Mouse (Mus musculus) heart, postnatal 0 days (tissue): ENCODE data around the gene Foxk2. TPM values are rescaled to one million over a fixed set of nuclear protein-coding genes. Genes with fewer than 3 reads are reported as not detected.
"Not testable (repeated sequence)": the region's sequence is repeated elsewhere in the genome, so short reads cannot be mapped to it uniquely, and the experiment has no call there.

Experiments used
- ATAC-seq: fragments of 200-750 bp; cut with Nextera tagmentation; 2 replicates; pipeline ENCODE4 v1.8.0; 2017; ENCODE audit warnings: low read depth, moderate number of reproducible peaks, moderate library complexity; ENCODE audit not compliant: insufficient read depth
- DNase-seq: peaks from one replicate; pipeline ENCODE4 v3.0.0-alpha.2; 2016; ENCODE audit warnings: low spot score
- H3K27ac ChIP-seq: fragments of 300-500 bp; sonication (generic); 2 replicates; pipeline ENCODE4 v1.5.1; 2014; ENCODE audit warnings: low read depth, mild to moderate bottlenecking
- H3K27me3 ChIP-seq: fragments of 300-500 bp; sonication (generic); 2 replicates; pipeline ENCODE4 v1.6.1; 2014; ENCODE audit warnings: low read length, mixed read lengths; ENCODE audit not compliant: control insufficient read depth, insufficient read depth
- H3K36me3 ChIP-seq: fragments of 300-500 bp; sonication (generic); replicated peaks from 2 replicates; pipeline ENCODE4 v1.6.1; 2014; ENCODE audit warnings: low read length, mixed read lengths; ENCODE audit not compliant: control insufficient read depth, insufficient read depth
- H3K4me1 ChIP-seq: fragments of 300-500 bp; sonication (generic); 2 replicates; pipeline ENCODE4 v1.6.1; 2014; ENCODE audit warnings: antibody characterized with exemption; ENCODE audit not compliant: control insufficient read depth, insufficient read depth
- H3K4me2 ChIP-seq: fragments of 300-500 bp; sonication (generic); 2 replicates; pipeline ENCODE4 v1.6.1; 2014; ENCODE audit warnings: low read depth, mild to moderate bottlenecking, low read length, moderate library complexity
- H3K4me3 ChIP-seq: fragments of 300-500 bp; sonication (generic); 2 replicates; pipeline ENCODE4 v1.5.1; 2014; ENCODE audit warnings: low read depth, low read length
- H3K9ac ChIP-seq: fragments of 300-500 bp; sonication (generic); replicated peaks from 2 replicates; pipeline ENCODE4 v1.6.1; 2014; ENCODE audit warnings: low read depth, low read length, mixed read lengths
- H3K9me3 ChIP-seq: fragments of 300-500 bp; sonication (generic); replicated peaks from 2 replicates; pipeline ENCODE4 v1.6.1; 2016; ENCODE audit warnings: low read length; ENCODE audit not compliant: control insufficient read depth
- CTCF ChIP-seq: IDR thresholded peaks from 2 replicates; pipeline ENCODE4 v1.5.1; 2016; ENCODE audit warnings: antibody characterized with exemption, control low read depth, low read depth
- EP300 ChIP-seq: IDR thresholded peaks from 2 replicates; pipeline ENCODE4 v1.6.1; 2016; ENCODE audit warnings: antibody characterized with exemption, low read depth
- WGBS: fragments of 180-500 bp; shearing (Covaris S2); extraction: QIAGEN DNeasy Blood & Tissue Kit; methylation state at CpG from one replicate; pipeline ENCODE4 v1.1.7; 2014; 5-methylcytosine and 5-hydroxymethylcytosine counted together
- polyA plus RNA-seq: library from polyadenylated mRNA; unstranded; fragments of >200 nt; fragmentation: Nextera tagmentation; extraction: Ambion mirVana; gene quantifications from 2 replicates; pipeline ENCODE4 v1.2.1, GENCODE M21; 2015
- total RNA-seq: library from RNA; depleted of rRNA; stranded (reverse); fragments of >200 nt; gene quantifications from 2 replicates; pipeline ENCODE4 v1.2.3, GENCODE M21; 2014; ENCODE audit warnings: low replicate concordance

Foxk2 gene
- total and polyA plus RNA-seq, 2 experiments from 2014 or later = 3.8 to 25.8 TPM

DNA sequence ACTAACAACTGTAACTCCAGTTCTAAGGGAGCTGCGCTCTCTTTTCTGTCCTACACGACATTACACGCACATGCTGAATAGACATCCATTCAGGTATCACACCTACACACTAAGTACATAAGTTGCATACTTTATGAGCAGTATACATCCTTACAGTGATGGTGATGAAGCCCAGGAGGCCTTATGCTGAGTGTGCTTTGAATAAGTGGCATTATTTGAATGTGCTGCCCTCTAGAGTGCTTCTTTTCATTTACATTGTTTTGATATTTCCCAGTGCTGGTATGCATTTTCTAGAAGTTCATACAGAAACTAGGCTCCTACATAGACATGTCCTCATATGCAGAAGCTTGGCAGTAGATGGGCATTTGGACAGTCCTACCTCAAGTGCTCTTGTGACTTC lies 30.1 kb downstream of the Foxk2 start:
- H3K27ac ChIP-seq = no peak overlapping the region
- DNase-seq (no peak), ATAC-seq (no peak)
- TF ChIP-seq CTCF (peak; percentile 36), EP300 (no peak)
- H3K4me3 ChIP-seq = no peak overlapping the region
- 69% methylated on average over 3 of the region's 3 CpGs for WGBS
- H3K9me3 ChIP-seq = no peaks in the 10 kb centered on the region
- no peaks in the 10 kb centered on the region for H3K27me3 ChIP-seq
- H3K4me2 ChIP-seq = no peak overlapping the region
- H3K4me1 ChIP-seq = no peaks in the 10 kb centered on the region
- no peak overlapping the region for H3K9ac ChIP-seq
- H3K36me3 ChIP-seq = peaks cover 76% of the 10 kb centered on the region

DNA sequence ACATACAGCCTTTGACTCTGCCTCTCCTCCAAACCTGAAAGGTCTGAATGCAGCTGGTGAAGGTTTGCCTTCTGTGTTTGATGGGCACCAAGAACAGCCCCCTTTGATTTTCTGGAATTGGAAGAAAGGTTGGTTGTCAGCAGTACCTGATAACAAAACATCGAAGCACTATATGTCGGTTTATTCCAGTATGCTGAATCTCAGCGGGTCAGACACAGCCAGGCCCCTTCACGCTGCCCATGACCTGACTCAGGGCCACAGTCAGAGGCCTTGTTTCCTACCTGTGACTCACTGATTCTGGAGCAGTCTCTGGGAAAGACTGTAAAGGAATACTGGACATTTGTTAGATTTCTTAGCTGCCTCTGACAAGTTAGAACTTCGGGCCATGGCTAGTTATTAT lies 35.0 kb downstream of the Foxk2 start:
- ATAC-seq (no peak), DNase-seq (no peak)
- Histone ChIP-seq H3K4me2 (no peak overlapping the region), H3K9me3 (no peaks in the 10 kb centered on the region), H3K36me3 (peaks cover 73% of the 10 kb centered on the region), H3K27me3 (no peaks in the 10 kb centered on the region), H3K4me1 (no peaks in the 10 kb centered on the region), H3K4me3 (no peak overlapping the region), H3K27ac (no peak overlapping the region), H3K9ac (no peak overlapping the region)
- TF ChIP-seq CTCF (no peak), EP300 (no peak)
- 91% methylated on average over 5 of the region's 5 CpGs for WGBS

DNA sequence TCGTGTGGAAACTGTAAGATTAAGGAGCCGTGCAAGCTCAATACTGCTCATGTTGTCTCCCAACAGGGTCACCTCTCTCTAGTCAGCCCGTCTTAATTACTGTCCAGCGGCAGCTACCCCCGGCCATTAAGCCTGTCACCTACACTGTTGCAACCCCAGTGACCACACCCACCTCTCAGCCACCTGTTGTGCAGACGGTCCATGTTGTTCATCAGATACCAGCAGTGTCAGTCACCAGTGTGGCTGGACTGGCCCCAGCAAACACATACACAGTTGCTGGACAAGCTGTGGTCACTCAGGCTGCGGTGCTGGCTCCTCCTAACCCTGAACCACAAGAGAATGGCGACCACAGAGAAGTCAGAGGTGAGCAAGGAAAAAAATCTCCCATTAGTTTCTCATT lies 38.7 kb downstream of the Foxk2 start:
- peaks cover 84% of the 10 kb centered on the region for H3K36me3 ChIP-seq
- no peaks in the 10 kb centered on the region for H3K4me1 ChIP-seq
- H3K9me3 ChIP-seq = no peaks in the 10 kb centered on the region
- H3K9ac ChIP-seq = no peak overlapping the region
- DNase-seq (no peak), ATAC-seq (no peak)
- no peak overlapping the region for H3K4me3 ChIP-seq
- TF ChIP-seq CTCF (no peak), EP300 (no peak)
- H3K27me3 ChIP-seq = no peaks in the 10 kb centered on the region
- WGBS = 87% methylated on average over 8 of the region's 8 CpGs
- H3K27ac ChIP-seq = no peak overlapping the region
- no peak overlapping the region for H3K4me2 ChIP-seq

DNA sequence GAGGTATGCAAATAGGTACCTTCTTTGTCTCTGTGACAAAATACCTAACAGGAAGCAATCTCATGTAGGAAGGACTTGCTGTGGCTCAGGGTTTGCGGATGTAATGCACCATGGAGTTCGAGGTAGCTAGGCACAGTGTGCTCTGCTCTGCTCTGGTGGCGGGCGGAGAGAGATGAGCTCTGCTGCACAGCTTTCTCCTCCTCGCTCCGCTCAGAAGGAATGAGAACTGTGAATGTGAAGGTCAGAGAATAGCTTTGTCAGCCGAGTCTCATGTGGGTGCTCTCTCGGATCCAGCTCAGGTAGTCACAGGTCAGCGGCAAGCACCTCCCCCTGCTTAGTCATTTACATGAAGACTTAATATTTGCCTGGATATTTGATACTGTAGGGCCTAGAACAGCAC lies 40.5 kb downstream of the Foxk2 start:
- H3K4me3 ChIP-seq = no peak overlapping the region
- TF ChIP-seq EP300 = no peak
- ATAC-seq = no peak
- no peaks in the 10 kb centered on the region for H3K4me1 ChIP-seq
- no peak overlapping the region for H3K9ac ChIP-seq
- 91% methylated on average over 9 of the region's 9 CpGs for WGBS
- H3K4me2 ChIP-seq = no peak overlapping the region
- H3K27me3 ChIP-seq = no peaks in the 10 kb centered on the region
- peaks cover 92% of the 10 kb centered on the region for H3K36me3 ChIP-seq
- no peak overlapping the region for H3K27ac ChIP-seq
- no peak for DNase-seq
- no peaks in the 10 kb centered on the region for H3K9me3 ChIP-seq

DNA sequence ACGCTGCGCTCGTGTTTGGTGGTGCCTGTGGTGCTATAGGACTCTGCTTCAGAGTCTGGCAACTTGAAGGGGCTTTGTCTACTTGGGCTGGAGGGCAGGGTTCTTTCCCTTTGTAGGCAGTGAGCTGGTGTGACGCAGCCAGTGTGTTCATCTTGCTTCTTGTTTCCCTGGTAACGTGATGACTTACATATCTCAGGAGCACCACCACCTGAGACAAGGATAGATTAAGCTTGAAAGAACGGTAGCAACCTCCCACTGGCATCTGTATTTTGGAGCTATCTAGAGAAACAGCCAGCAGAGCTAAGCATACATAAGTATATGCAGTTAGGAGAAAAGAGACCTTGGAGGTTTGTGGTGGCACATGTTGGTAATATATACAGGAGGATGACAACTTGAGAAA lies 45.6 kb downstream of the Foxk2 start:
- TF ChIP-seq CTCF (no peak), EP300 (no peak)
- DNase-seq = no peak
- Histone ChIP-seq H3K27me3 (no peaks in the 10 kb centered on the region), H3K9ac (no peak overlapping the region), H3K27ac (no peak overlapping the region), H3K4me3 (no peak overlapping the region), H3K36me3 (peaks cover 81% of the 10 kb centered on the region), H3K4me2 (no peak overlapping the region), H3K9me3 (peaks cover 5% of the 10 kb centered on the region), H3K4me1 (no peaks in the 10 kb centered on the region)
- ATAC-seq = no peak
- 94% methylated on average over 6 of the region's 6 CpGs for WGBS

DNA sequence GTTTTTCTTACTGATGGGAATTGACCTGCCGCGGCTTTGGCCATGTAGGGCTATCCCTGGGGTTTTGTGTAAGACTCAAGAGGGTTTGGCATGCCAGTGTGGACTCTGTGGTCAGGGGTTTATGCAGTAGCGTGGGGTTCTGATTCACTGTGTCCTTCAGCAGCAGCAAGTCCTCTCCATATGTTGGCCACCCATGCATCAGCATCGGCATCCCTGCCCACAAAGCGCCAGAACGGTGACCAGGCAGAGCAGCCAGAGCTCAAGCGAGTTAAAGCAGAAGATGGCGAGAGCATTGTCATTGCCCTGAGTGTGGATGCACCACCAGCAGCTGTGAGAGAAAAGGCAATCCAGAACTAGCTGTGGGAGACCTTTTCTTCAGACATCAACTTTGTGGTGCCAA lies 46.8 kb downstream of the Foxk2 start:
- Histone ChIP-seq H3K9ac (no peak overlapping the region), H3K36me3 (peaks cover 73% of the 10 kb centered on the region), H3K4me3 (no peak overlapping the region), H3K4me2 (no peak overlapping the region), H3K27ac (no peak overlapping the region), H3K27me3 (no peaks in the 10 kb centered on the region), H3K9me3 (peaks cover 10% of the 10 kb centered on the region), H3K4me1 (no peaks in the 10 kb centered on the region)
- DNase-seq = no peak
- 96% methylated on average over 8 of the region's 8 CpGs for WGBS
- no peak for ATAC-seq
- no peak for TF ChIP-seq EP300
- no peak for TF ChIP-seq CTCF

DNA sequence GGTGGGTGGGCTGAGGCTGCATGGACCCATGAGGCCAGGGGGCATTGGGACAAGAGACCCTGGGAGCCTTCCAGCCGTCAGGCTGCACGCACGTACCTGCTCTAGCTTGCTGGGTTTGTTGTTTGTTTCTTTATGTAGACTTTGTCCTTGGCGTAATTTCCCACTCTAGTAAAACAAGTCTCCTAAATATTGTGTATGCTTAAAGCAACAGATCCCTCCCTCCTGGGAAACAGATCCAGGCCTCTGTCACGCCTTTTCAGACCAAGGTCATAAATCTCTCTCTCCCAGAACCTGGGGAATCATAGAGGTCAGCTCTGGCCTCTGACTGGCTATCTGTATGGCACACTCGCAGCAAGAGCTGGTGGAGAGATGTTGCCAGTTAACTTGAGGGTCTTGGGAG lies 47.9 kb downstream of the Foxk2 start:
- Histone ChIP-seq H3K9me3 (peaks cover 10% of the 10 kb centered on the region), H3K36me3 (peaks cover 63% of the 10 kb centered on the region)
- not testable (repeated sequence) for ATAC-seq, H3K4me3 ChIP-seq, DNase-seq, H3K9ac ChIP-seq, H3K4me1 ChIP-seq, H3K4me2 ChIP-seq, H3K27me3 ChIP-seq, H3K27ac ChIP-seq
- WGBS = 88% methylated on average over 6 of the region's 6 CpGs
